Mouse (Mus musculus) MEL (cell line): ENCODE measurements around the gene Olfr374. TPM values are rescaled to one million over a fixed set of nuclear protein-coding genes. Genes with fewer than 3 reads are reported as not detected.
"Not testable (repeated sequence)": the region's sequence is repeated elsewhere in the genome, so short reads cannot be mapped to it uniquely, and the experiment has no call there.

Experiments
- DNase-seq: peaks from one replicate; pipeline ENCODE4 v3.0.0; 2011; ENCODE audit warnings: low read depth, low spot score
- H3K27ac ChIP-seq: 2 replicates; pipeline ENCODE4 v1.5.1; 2012; ENCODE audit warnings: low read depth, mild to moderate bottlenecking, control low read depth, low read length, moderate library complexity; ENCODE audit not compliant: control insufficient read depth
- H3K27me3 ChIP-seq, 2 experiments: fragments of 150-350 bp in 1 of 2; sonication (generic) in 1 of 2; 2 replicates each; pipeline ENCODE4 v1.6.1; 2012; ENCODE audit warnings: low read length in 2 of 2, mild to moderate bottlenecking in 2 of 2, improper control_type of control experiment in 1 of 2, moderate library complexity in 1 of 2; ENCODE audit not compliant: insufficient read depth in 2 of 2, control insufficient read depth in 1 of 2
- H3K36me3 ChIP-seq, 2 experiments: 2 replicates each; pipeline ENCODE4 v1.6.1; 2012 to 2014; ENCODE audit warnings: low read length in 2 of 2, improper control_type of control experiment in 1 of 2, inconsistent platforms in 1 of 2, mild to moderate bottlenecking in 1 of 2; ENCODE audit not compliant: insufficient read depth in 2 of 2, control insufficient read depth in 1 of 2
- H3K4me1 ChIP-seq, 2 experiments: fragments of 150-350 bp in 1 of 2; sonication (generic) in 1 of 2; 2 replicates each; pipeline ENCODE4 v1.6.1; 2012; ENCODE audit warnings: low read length in 2 of 2, improper control_type of control experiment in 1 of 2, mild to moderate bottlenecking in 1 of 2; ENCODE audit not compliant: insufficient read depth in 2 of 2, control insufficient read depth in 1 of 2
- H3K4me3 ChIP-seq, 2 experiments: fragments of 150-350 bp in 1 of 2; sonication (generic) in 1 of 2; 2 replicates each; pipeline ENCODE4 v1.5.1; 2012; ENCODE audit warnings: low read depth in 2 of 2, low read length in 2 of 2, mild to moderate bottlenecking in 2 of 2, moderate library complexity in 2 of 2, control low read depth in 1 of 2, improper control_type of control experiment in 1 of 2; ENCODE audit not compliant: control insufficient read depth in 1 of 2, insufficient read depth in 1 of 2
- H3K79me2 ChIP-seq: 2 replicates; pipeline ENCODE4 v1.6.1; 2012; ENCODE audit warnings: mild to moderate bottlenecking, low read length, moderate library complexity; ENCODE audit not compliant: control insufficient read depth, poor library complexity, insufficient read depth
- H3K9ac ChIP-seq: 2 replicates; pipeline ENCODE4 v1.6.1; 2012; ENCODE audit warnings: low read depth, mild to moderate bottlenecking, control low read depth, low read length, moderate library complexity; ENCODE audit not compliant: control insufficient read depth, poor library complexity, severe bottlenecking
- H3K9me3 ChIP-seq: fragments of 150-350 bp; sonication (generic); replicated peaks from 2 replicates; pipeline ENCODE4 v1.6.1; 2012; ENCODE audit warnings: mild to moderate bottlenecking, low read length, improper control_type of control experiment, moderate library complexity; ENCODE audit not compliant: insufficient read depth
- CHD2 ChIP-seq: IDR thresholded peaks from 2 replicates; pipeline ENCODE4 v1.6.1; 2011; ENCODE audit warnings: low read length, improper control_type of control experiment
- CTCF ChIP-seq, 3 experiments: IDR thresholded peaks in 2 of 3; conservative IDR thresholded peaks in 1 of 3; 2 replicates each; pipeline ENCODE4 v1.5.1; 2011 to 2012; ENCODE audit warnings: low read length in 3 of 3, low read depth in 2 of 3, mild to moderate bottlenecking in 2 of 3, improper control_type of control experiment in 1 of 3, inconsistent platforms in 1 of 3, mixed read lengths in 1 of 3, moderate library complexity in 1 of 3; ENCODE audit not compliant: control insufficient read depth in 1 of 3, insufficient read depth in 1 of 3, poor library complexity in 1 of 3, severe bottlenecking in 1 of 3
- MAX ChIP-seq: IDR thresholded peaks from 2 replicates; pipeline ENCODE4 v1.6.1; 2011; ENCODE audit warnings: low read length, improper control_type of control experiment
- MEF2A ChIP-seq: IDR thresholded peaks from 2 replicates; pipeline ENCODE4 v1.6.1; 2014; ENCODE audit warnings: low read depth, mild to moderate bottlenecking, inconsistent platforms, low read length, improper control_type of control experiment; ENCODE audit not compliant: poor library complexity, insufficient replicate concordance, severe bottlenecking; ENCODE audit errors: extremely low read depth
- MXI1 ChIP-seq: IDR thresholded peaks from 2 replicates; pipeline ENCODE4 v1.6.1; 2011; ENCODE audit warnings: mild to moderate bottlenecking, low read depth, low read length, improper control_type of control experiment
- MYB ChIP-seq: IDR thresholded peaks from 2 replicates; pipeline ENCODE4 v1.6.1; 2011; ENCODE audit warnings: mild to moderate bottlenecking, low read depth, low read length, improper control_type of control experiment
- NRF1 ChIP-seq: IDR thresholded peaks from 2 replicates; pipeline ENCODE4 v1.6.1; 2014; ENCODE audit warnings: low read depth, mild to moderate bottlenecking, inconsistent platforms, low read length, improper control_type of control experiment, moderate library complexity; ENCODE audit not compliant: poor library complexity, insufficient read depth, severe bottlenecking
- RAD21 ChIP-seq: IDR thresholded peaks from 2 replicates; pipeline ENCODE4 v1.6.1; 2011; ENCODE audit warnings: mild to moderate bottlenecking, low read depth, low read length, improper control_type of control experiment
- RCOR1 ChIP-seq: IDR thresholded peaks from 2 replicates; pipeline ENCODE4 v1.6.1; 2012; ENCODE audit warnings: low read depth, mild to moderate bottlenecking, inconsistent platforms, low read length, improper control_type of control experiment
- SIN3A ChIP-seq: IDR thresholded peaks from 2 replicates; pipeline ENCODE4 v1.6.1; 2012; ENCODE audit warnings: low read length, improper control_type of control experiment, inconsistent platforms
- SMC3 ChIP-seq: IDR thresholded peaks from 2 replicates; pipeline ENCODE4 v1.6.1; 2011; ENCODE audit warnings: low read depth, low read length, improper control_type of control experiment
- UBTF ChIP-seq: IDR thresholded peaks from 2 replicates; pipeline ENCODE4 v1.6.1; 2012; ENCODE audit warnings: low read depth, mild to moderate bottlenecking, inconsistent platforms, low read length, improper control_type of control experiment, moderate library complexity, borderline replicate concordance; ENCODE audit not compliant: insufficient read depth
- ZC3H11A ChIP-seq: IDR thresholded peaks from 2 replicates; pipeline ENCODE4 v1.6.1; 2012; ENCODE audit warnings: low read depth, mild to moderate bottlenecking, inconsistent platforms, low read length, improper control_type of control experiment
- ZKSCAN1 ChIP-seq: IDR thresholded peaks from 2 replicates; pipeline ENCODE4 v1.6.1; 2012; ENCODE audit warnings: low read depth, mild to moderate bottlenecking, inconsistent platforms, low read length, improper control_type of control experiment, moderate library complexity
- ZMIZ1 ChIP-seq: IDR thresholded peaks from 2 replicates; pipeline ENCODE4 v1.6.1; 2012; ENCODE audit warnings: low read depth, mild to moderate bottlenecking, inconsistent platforms, low read length, improper control_type of control experiment, moderate library complexity
- polyA plus RNA-seq, 2 experiments: library from polyadenylated mRNA; stranded (reverse) in 1 of 2; unstranded in 1 of 2; fragments of >175 nt in 1 of 2; fragments of >200 nt in 1 of 2; gene quantifications; 2 replicates each; pipeline versions ENCODE4 v1.2.1 to v1.2.4; 2012; ENCODE audit warnings: low replicate concordance in 2 of 2, low read depth in 1 of 2; ENCODE audit not compliant: insufficient read length in 2 of 2, insufficient read depth in 1 of 2, missing spikeins in 1 of 2
- total RNA-seq: library from RNA; depleted of rRNA; stranded (reverse); fragments of 300-350 nt; gene quantifications from 2 replicates; pipeline ENCODE4 v1.2.3, GENCODE M21; 2012

Olfr374 gene
- total and polyA plus RNA-seq, 3 experiments, result 0.06 to 0.08 TPM; not detected in 1

DNA sequence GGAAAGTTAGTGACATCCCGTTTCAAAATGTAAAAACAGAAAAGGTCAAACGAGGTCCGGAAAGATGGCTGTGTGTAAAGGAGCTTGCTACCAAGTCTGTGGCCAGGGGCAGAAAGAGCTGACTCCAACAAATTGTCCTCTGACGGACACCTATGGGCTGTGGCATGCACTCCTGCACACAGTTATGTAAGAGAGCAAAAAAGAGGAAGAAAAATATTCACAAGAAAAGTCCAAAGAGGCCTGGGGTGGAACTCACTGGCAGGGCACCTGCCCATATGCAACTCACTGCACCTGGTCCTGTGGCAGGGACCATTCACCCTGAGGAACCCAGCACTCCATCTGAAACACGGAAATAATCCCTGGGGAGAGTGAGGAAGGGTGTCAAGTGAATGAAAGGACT is 22.1 kb upstream of the Olfr374 start:
- Histone ChIP-seq H3K79me2 (no peaks in the 10 kb centered on the region), H3K4me1 (no peaks in the 10 kb centered on the region), H3K36me3 (no peaks in the 10 kb centered on the region), H3K9me3 (no peaks in the 10 kb centered on the region)
- TF ChIP-seq ZKSCAN1, result no peak
- TF ChIP-seq MEF2A, result no peak
- TF ChIP-seq MAX, result no peak
- TF ChIP-seq ZMIZ1, result no peak
- no peak for TF ChIP-seq NRF1
- TF ChIP-seq UBTF, result no peak
- no peak for TF ChIP-seq CHD2
- TF ChIP-seq MXI1, result no peak
- TF ChIP-seq SIN3A, result no peak
- TF ChIP-seq RCOR1, result no peak
- TF ChIP-seq MYB, result no peak
- TF ChIP-seq ZC3H11A, result no peak
- TF ChIP-seq, all 39 proteins: peak for 0
- Histone ChIP-seq H3K27me3 (no peaks in the 10 kb centered on the region), H3K27ac (no peak overlapping the region), H3K4me3 (no peak overlapping the region), H3K9ac (no peak overlapping the region)
- DNase-seq, result no peak

GRCm38 (mm10) chr8:72087611-72088010 is 19.2 kb upstream of the Olfr374 start:
- not testable (repeated sequence) for DNase-seq, H3K4me1 ChIP-seq, H3K27me3 ChIP-seq, H3K9ac ChIP-seq, H3K79me2 ChIP-seq, H3K36me3 ChIP-seq, H3K27ac ChIP-seq, H3K4me3 ChIP-seq, H3K9me3 ChIP-seq
- peak; percentile 26; the same call in 1 of the 2 replicates for TF ChIP-seq SMC3
- TF ChIP-seq ZC3H11A, result peak; percentile 14; the same call in 1 of the 2 replicates
- peak in 2 of 3 experiments; percentile 18 to 27; a peak in 3 of 6 replicates for TF ChIP-seq CTCF (IDR thresholded peaks at IDR 0.05 in 2 of 3, conservative IDR thresholded peaks at IDR 0.05 in 1 of 3; ENCODE audit: control insufficient read depth in 1 of 3, insufficient read depth in 1 of 3, low read depth in 2 of 3, low read length in 3 of 3, poor library complexity in 1 of 3, severe bottlenecking in 1 of 3)
- peak; percentile 34 for TF ChIP-seq RAD21

- not testable (repeated sequence) for H3K27ac ChIP-seq, H3K36me3 ChIP-seq, H3K27me3 ChIP-seq, H3K79me2 ChIP-seq, H3K4me1 ChIP-seq, H3K4me3 ChIP-seq, H3K9me3 ChIP-seq, DNase-seq, H3K9ac ChIP-seq
Observed at GRCm38 (mm10) chr8:72096721-72097120, 10.1 kb upstream of the Olfr374 start.

GRCm38 (mm10) chr8:72099377-72100103 is 7.3 kb upstream of the Olfr374 start:
- H3K27ac ChIP-seq, H3K9ac ChIP-seq, H3K79me2 ChIP-seq, H3K27me3 ChIP-seq, H3K4me1 ChIP-seq, H3K4me3 ChIP-seq, H3K9me3 ChIP-seq, H3K36me3 ChIP-seq: not testable (repeated sequence)
- peak; percentile 73 for DNase-seq
